Mouse (Mus musculus): ENCODE results near the gene Myo1e.

DNA sequence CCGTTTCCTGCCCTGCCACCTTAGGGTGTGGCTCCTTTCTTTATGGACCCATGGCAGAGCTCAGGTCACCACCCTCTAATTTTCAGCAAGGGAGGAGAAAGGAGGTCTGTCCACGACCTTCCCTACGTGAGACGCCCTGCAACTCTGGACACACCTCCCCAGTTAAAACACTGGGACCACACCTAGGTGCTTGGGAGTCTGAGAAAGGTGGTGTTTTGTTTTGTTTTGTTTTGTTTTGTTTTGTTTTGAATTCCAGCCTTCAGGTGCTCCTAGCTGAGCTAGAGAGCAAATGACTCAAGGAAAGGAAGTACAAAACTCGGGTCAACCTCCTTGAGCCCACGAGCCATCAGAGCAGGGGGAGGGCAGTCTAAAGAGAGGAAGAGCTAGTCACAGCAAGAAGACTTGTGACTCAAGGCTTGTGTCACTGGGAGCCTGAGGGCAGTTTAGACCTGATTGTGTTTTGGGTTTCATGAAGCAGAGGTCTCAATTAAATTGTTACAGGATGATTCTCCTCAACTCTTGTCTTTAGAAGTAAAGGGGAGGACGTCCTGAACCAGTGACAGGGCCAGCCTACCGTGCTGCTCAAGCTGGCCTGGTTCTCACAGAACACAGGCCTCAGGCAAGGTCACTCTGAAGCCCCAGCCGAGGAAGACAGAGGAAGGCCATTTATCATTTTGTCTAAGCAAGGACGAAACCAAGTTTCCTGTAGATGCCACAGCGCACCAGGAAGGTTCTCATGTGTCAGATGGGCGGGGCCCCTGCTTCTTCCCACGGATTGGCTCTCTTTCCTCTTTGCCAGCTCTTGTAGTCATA lies 50.3 kb downstream of the Myo1e start:
- TF ChIP-seq CTCF (IDR thresholded peaks at IDR 0.05; ENCODE audit: control insufficient read depth, insufficient read depth, low read length) (no peak), POLR2A (IDR thresholded peaks at IDR 0.05; ENCODE audit: borderline replicate concordance, control insufficient read depth, low read depth, low read length) (no peak)
